Mouse (Mus musculus): ENCODE measurements around the gene Vps52.

Vps52 gene

DNA sequence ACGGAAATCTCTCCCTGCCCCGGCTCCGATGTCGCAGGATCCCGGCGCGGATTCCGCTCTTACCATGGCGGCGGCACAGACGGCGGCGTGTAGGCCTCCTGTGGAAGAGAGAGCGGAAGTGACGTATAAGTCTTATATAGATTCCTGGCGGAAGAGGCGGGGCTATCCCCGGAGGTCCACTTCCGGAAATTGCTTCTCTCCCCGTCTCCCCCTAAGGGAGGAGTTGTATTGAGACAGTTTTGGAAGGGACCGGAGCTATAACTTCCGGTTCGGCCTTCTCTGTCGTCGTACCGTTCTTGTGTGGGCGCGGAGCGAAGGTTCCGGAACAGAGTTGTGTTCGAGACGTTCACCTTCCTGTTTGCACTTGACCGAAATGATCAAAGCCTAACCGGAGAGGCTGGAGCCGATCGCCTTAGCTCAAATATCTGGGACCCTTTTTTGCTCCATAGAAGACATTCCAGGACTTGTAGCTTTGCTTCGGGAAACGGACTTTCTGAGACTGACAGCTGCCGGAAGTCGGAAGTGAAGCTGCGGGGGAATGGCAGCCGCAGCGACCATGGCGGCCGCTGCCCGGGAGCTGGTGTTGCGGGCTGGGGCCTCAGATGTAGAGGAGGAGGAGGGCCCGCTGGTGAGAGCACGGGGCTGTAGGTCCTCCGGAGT is at the start of gene Vps52, which contains the start of gene Rps18:
Gene Vps52 (plus strand): TSS at position 258 of the 660 bp plus-strand sequence.
Gene Rps18 (minus strand): TSS at position 447 of the 660 bp plus-strand sequence.
- DNase-seq (ENCODE audit: low read depth in 1 of 2, low spot score in 2 of 2): peak; percentile 93 to 95

DNA sequence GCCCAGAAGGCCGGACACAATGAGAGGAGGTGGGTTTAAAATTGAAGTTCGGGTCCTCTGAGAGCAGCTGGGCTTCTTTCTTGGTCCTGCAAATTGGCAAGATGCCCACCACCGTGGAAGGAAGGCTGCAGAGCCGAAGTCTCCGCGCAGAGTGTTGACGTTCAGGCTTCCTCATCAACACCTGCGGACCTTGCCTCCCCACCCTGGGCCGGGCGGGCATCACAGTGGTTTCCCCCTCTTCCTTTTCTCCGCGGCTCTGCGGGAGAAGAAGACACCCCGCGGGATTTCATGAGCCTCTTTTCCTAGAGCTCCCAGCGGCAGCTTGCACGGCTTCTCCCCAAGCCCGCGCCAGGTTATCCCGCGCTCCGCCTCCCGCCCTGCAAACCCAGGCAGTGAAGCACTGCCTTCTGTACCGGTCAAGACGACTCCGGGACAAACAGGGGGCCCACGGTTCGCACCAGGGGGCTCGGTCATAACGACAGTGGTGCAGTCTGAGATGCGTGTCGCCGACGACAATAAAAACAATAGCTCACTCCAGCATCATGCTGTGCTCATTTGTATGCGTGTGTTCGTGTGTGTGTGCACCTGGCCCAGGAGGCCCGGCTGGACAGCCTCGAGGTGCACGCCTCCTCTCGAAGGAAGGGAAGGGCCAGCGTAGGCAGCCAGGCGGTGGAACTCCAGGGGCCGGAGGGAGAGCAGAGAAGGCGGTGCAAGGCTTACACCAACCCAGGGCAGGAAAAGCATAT is 47.1 kb upstream of the Vps52 start:
- no peak for DNase-seq (ENCODE audit: low read depth in 1 of 2, low spot score in 2 of 2)

DNA sequence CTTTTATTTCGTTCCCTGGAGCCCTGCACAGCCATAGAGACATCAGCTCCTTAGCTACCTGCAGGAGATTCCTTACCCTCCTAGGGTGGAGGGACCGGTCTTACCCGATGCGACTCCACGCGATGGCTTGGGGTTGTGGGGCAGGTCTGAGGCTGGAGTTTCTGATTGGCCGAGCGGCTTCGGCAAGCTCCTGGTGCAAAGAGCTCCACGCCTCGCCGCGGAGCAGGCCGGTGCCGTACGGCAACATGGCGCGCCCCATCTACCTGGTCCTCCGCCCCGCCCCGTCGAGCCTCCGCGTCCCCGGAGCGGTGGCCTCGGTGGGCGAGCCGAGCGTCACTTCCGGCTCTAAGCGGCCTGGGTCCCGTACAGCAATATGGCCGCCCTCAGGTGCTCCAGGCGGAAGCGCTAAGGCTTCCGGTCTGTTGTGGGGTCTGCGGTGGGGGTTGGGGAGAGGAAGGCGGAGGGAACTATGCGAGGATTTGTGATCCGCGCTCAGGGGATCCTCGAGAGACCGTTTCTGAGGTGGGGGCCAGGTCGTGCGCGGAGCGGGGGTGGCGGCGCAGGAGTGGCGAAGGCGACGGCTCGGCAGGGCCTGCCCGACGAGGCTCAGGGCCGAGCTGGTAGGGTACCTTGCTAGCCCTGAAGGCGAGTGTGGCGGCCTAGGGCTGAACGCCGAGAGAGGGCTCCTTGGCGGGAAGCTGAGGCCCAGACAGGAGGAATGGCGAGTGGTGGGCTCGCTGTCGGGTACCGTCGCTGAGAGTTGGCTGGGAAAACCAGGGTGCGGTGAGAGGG is 46.3 kb upstream of the Vps52 start, which contains the start of gene Daxx:
Gene Daxx (plus strand): TSS at position 338 of the 792 bp plus-strand sequence.
- peak; percentile 92 to 96 for DNase-seq (ENCODE audit: low read depth in 1 of 2, low spot score in 2 of 2)

DNA sequence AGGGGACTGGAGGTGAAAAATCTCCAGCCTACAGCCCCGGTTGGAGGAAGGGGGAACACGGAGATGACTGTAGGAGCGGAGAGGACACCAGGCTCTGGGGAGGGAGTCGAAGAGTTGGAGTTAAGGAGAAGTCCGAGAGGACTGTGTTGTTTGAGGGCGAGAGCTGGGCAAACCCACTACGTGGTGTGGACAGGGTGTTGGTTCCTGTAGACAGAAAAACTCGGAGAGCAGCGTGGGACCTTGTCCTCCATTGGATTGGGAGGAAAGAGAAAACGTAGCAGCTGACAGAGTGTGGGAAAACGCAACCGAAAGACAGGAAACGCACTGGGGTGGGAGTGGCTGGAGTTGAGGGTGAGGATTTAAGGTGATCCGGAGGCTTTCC is 45.8 kb upstream of the Vps52 start:
- DNase-seq (ENCODE audit: low read depth in 1 of 2, low spot score in 2 of 2): peak in 1 of 2 experiments; percentile 53

DNA sequence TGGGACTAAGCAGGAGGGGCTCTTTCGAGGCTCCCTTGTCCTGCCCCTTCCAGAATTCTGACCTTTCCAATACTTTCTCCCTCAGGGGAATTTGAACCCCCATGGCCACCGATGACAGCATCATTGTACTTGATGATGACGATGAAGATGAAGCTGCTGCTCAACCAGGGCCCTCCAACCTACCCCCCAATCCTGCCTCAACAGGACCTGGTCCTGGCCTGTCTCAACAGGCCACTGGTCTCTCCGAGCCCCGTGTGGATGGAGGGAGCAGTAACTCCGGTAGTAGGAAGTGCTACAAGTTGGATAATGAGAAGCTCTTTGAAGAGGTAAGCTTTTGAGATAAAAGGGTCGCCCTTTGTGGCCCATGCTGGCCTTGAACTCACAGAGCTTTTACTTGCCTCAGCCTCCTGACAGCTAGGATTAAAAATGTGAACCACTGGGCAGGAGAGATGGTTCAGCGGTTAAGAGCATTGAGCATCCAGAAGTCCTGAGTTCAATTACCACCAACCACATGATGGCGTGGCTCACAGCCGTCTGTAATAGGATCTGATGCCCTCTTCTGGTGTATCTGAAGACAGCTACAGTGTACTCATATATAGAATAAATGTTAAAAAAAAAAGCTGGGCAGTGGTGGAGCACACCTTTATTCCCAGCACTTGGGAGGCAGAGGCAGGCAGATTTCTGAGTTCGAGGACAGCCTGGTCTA is 45.1 kb upstream of the Vps52 start:
- no peak for DNase-seq (ENCODE audit: low read depth in 1 of 2, low spot score in 2 of 2)

DNA sequence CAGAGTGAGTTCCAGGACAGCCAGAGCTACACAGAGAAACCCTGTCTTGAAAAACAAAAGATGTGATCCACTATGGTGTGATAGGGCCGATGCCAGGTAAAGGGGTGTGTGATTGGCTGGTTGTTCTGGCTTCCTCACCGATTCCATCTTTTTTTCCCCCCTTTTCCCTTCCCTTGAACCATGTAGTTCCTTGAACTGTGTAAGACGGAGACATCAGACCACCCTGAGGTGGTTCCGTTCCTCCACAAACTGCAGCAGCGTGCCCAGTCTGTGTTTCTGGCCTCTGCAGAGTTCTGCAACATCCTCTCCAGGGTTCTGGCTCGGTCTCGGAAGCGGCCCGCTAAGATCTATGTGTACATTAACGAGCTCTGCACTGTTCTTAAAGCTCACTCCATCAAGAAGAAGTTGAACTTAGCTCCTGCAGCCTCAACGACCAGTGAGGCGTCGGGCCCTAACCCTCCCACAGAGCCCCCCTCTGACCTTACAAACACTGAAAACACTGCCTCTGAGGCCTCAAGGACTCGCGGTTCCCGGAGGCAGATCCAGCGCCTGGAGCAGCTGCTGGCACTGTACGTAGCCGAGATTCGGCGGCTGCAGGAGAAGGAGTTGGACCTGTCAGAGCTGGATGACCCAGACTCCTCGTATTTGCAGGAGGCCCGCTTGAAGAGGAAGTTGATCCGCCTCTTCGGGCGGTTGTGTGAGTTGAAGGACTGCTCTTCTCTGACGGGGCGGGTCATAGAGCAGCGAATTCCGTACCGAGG is 44.4 kb upstream of the Vps52 start:
- no peak for DNase-seq (ENCODE audit: low read depth in 1 of 2, low spot score in 2 of 2)

DNA sequence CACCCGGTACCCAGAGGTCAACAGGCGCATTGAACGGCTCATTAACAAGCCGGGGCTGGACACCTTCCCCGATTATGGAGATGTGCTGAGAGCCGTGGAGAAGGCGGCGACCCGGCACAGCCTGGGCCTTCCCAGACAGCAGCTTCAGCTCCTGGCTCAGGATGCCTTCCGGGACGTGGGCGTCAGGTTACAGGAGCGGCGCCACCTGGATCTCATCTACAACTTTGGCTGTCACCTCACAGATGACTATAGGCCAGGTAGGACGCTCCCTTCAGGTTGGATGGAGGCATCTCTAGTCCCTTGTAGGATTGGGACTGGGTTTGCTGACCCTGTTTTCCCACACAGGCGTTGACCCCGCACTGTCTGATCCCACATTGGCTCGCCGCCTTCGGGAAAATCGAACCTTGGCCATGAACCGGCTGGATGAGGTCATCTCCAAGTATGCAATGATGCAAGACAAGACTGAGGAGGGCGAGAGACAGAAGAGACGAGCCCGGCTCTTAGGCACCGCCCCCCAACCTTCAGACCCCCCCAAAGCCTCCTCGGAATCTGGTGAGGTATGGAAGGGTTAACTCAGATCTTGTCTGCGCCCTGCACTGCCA is 43.7 kb upstream of the Vps52 start:
- DNase-seq (ENCODE audit: low read depth in 1 of 2, low spot score in 2 of 2): no peak

DNA sequence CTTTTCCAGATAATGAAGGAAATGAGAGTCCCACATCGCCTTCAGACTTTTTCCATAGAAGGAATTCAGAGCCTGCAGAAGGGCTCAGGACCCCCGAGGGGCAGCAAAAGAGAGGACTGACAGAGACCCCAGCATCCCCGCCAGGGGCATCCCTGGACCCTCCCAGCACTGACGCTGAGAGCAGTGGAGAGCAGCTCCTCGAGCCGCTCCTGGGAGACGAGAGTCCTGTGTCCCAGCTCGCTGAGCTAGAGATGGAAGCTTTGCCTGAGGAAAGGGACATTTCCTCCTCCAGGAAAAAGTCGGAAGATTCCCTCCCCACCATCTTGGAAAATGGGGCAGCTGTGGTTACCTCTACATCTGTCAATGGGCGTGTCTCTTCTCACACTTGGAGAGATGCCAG is 42.3 kb upstream of the Vps52 start:
- DNase-seq (ENCODE audit: low read depth in 1 of 2, low spot score in 2 of 2): no peak

DNA sequence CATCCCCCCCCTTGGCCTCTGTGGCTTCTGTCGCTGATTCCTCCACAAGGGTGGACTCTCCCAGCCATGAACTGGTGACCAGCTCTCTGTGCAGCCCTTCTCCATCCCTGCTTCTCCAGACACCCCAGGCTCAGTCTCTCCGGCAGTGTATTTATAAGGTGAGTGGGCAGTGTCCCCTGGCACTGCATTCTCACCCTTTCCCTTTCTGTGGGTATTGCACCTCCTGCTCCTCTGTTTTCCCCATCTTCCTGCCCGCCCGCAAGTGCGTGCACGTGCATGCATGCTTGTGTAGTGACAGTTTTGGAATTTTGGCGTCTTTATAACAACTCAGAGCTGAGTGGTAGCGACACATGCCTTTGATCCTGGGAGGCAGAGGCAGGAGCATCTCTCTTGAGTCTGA is 41.7 kb upstream of the Vps52 start:
- no peak for DNase-seq (ENCODE audit: low read depth in 1 of 2, low spot score in 2 of 2)

DNA sequence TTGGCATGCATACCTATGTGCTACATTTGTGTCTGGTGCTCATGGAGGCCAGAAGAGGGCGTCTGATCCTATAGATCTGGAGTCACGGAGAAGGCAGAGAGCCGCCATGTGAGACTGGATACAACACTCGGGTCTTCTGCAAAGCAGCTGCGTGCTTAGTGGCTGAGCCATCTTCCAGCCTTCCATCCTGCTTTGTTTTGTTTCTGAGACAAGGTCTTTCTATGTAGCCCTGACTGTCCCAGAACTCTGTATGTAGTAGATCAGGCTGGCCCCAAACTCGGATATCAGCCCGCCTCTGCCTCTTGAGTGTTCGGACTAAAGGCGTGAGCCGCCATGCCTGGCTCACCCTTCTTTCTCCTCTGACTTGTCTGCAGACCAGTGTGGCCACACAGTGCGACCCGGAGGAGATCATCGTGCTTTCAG is 40.6 kb upstream of the Vps52 start:
- no peak for DNase-seq (ENCODE audit: low read depth in 1 of 2, low spot score in 2 of 2)

DNA sequence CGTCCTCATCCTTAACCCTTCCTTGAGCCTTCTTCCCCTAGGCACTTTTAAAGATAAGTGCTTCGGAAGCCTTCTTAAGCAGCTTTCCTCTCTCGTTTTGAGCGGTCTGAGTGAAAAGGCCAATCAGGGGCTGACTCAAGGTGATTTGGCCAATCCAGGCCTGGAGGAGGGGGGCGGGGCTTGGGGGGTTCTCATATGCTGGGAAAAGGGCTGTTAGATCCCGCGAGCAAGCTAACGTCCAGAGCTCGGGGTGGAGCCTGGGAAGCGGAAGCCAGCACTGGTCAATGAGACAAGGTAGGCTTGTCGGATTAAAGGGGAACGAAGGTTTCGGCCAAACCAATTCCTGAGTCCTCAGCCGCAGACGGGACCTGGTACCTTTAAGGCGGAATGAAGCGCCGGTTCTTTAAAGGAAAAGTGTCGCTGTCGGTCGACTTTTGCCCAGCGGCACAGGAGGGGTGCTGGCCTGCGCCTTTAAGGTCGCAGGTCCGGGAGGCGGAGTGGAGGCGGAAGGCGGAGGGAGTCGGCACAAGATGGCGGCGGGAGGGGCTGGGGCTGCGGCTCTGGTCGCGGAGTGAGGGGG is 39.9 kb upstream of the Vps52 start, which contains the start of the genes Tapbp and Zbtb22:
Gene Tapbp (plus strand): TSS at position 229 of the 580 bp plus-strand sequence.
Gene Zbtb22 (plus strand): TSS at position 234 of the 580 bp plus-strand sequence.
- DNase-seq (ENCODE audit: low read depth in 1 of 2, low spot score in 2 of 2): peak; percentile 89 to 94

DNA sequence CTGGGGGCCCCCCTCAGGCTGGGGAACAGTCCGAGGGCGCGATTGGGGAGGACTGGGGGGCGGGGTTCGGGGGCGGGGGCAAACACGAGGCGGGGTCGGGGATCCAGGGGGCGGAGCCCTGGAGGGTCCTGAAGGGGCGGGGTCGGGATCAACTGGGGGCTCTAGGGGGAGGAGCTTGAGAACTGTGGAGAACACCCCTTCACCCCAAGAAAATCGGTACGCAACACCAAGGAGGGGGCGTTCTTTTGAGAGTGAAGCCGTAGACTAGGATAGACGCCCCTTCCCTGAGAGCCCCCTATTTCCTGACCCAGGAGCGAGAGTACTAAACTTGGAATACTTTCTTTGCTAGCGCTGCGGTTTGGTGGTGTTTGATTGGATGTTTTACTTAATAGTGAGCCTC is 39.3 kb upstream of the Vps52 start:
- DNase-seq (ENCODE audit: low read depth in 1 of 2, low spot score in 2 of 2): no peak

DNA sequence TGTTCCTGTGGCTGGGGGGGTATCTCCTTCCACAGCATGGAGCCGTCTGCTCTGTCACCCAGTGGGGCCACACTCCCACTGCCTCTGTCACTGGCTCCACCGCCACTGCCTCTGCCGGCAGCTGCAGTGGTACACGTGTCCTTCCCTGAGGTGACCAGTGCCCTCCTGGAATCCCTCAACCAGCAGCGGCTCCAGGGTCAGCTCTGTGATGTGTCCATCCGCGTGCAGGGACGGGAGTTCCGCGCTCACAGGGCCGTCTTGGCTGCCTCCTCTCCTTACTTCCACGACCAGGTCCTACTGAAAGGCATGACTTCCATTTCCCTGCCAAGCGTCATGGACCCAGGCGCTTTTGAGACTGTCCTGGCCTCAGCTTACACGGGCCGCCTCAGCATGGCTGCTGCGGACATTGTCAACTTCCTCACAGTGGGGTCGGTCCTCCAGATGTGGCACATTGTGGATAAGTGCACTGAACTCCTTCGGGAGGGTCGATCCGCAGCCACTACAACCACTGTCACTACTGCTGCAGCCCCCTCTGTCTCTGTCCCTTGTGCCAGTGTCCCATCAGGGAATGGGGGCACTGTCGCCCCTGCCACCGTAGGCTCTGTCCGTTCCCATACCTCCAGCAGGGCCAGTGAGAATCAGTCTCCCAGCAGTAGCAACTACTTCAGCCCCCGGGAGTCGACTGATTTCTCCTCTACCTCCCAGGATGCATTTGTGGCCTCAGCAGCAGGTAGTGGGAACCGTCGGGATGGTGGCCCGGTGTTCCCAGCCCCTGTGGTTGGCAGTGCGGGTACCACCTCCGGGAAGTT is 38.6 kb upstream of the Vps52 start:
- DNase-seq (ENCODE audit: low read depth in 1 of 2, low spot score in 2 of 2): no peak

DNA sequence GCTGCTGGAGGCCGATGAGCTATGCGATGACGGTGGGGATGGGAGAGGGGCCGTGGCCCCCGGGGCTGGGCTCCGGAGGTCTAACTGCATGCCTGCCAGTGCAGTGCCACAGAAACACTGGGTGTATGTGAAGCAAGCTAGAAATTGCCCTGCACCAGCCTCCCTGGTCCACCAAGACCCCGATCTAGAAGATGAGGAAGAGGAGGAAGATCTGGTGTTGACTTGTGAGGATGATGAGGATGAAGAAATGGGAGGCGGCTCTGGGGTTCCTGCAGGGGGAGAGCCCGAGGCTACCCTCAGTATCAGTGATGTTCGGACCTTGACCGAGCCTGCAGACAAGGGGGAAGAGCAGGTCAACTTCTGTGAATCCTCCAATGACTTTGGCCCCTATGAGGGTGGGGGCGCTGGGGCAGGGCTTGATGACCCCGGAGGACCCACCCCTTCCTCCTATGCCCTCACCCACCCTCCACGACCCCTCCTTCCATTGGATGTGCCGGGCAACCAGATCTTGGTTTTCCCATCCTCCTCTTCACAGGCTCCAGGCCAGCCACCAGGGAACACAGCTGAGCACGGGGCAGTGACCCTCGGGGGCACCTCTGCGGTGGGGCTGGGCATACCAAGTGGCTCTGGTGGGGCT is 37.8 kb upstream of the Vps52 start:
- DNase-seq (ENCODE audit: low read depth in 1 of 2, low spot score in 2 of 2): no peak

DNA sequence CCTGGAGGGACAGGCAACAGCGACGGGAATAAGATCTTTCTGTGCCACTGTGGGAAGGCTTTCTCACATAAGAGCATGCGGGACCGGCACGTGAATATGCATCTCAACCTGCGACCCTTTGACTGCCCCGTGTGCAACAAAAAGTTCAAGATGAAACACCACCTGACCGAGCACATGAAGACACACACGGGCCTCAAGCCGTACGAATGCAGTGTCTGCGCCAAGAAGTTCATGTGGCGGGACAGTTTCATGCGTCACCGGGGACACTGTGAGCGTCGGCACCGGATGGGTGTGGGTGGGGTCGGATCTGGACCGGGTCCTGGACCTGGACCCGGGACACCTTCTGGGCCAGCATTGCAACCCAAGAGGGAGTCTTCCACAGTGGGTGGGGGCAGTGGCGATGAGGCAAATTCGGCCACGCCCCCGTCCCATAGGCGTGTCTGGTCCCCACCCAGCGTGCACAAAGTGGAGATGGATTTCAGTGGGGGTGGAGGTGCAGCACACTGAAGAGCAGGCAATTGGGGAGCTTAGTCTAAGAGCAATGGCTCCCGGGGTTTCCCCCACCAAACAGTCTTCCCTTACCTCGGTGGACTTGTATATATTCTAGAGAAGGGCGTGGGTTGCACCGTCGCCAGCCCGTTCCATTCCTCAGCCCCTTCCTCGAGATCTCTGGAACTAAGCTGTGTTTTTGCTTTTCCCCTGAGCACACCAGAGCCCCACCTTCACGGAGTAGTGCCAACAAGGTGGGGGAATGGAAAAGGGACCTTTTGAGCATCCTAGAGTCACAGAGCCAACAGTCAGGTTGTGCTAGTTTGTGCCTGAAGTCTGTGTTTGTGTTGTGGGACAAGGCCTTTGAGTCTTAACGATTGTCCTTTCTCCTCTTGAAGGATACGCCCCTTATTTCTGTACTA is 37.1 kb upstream of the Vps52 start:
- no peak for DNase-seq (ENCODE audit: low read depth in 1 of 2, low spot score in 2 of 2)

DNA sequence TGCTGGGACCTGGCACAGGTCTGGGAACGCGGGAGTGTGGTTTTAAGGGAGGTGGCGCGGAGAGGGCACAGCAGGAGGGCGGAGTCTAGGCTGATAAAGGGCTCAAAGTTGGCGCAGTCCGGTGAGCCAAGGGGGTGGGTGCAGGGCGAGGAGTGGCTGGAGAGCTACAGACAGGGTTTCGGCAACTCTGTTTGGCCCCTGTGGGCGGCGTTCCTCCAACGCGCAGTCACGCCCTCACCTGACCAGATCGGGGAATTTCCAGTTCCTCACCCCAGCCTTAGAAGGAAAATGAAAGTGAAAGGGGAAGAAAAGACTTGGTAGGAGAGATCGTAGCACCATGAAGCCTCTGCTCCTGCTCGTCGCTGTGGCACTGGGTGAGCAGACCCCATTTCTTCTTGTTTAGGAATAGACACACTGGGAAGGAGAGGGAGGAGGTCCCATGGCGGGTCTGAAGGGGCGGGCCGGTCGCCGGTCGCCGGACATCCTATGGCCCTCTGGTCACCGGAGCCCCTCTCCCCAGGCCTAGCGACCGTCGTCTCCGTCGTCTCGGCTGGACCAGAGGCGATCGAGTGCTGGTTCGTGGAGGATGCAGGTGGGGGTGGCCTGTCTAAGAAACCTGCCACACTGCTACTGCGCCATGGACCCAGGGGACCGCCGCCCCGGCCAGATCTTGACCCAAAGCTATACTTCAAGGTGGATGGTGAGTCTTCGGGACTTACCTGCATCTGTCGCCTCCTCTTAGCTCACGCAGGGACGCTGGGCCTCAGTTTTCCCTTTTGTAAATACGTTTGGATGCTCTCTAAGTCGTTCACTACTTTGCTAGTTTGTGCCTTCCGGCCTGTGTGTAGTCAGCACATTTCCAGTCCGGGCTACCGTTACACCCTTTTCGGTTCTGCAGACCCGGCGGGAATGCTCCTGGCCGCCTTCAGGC is 36.0 kb upstream of the Vps52 start:
- peak; percentile 70 to 80 for DNase-seq (ENCODE audit: low read depth in 1 of 2, low spot score in 2 of 2)

All from monocyte, adult 2 months (primary cell).